Mouse (Mus musculus): Measurements from ENCODE around the gene Perm1. TPM values are rescaled to one million over a fixed set of nuclear protein-coding genes. Genes with fewer than 3 reads are reported as not detected.

Gene Perm1
- polyA plus RNA-seq, 1 experiment from 2014 or later = 1.3 TPM

DNA sequence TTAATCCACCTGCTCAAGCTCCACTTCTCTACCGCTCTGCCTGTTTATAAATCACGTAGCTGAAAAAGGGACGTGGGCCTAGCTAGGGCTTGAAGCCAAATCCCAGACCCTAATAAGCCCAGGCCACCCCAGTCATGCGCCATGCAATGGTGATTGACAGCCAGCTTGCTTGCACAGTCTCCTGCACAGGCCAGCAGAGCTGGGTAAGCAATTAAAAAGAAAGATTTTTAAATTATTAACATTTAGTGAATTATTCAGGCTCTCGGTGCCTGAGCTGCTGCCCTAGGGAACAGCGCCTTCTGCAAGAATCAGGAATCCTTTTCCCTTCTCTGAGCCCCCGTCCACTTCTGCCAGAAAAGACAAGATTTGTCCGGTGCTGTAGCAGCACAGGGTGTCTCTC is 35.4 kb downstream of the Perm1 start:
- no peak for ATAC-seq (ENCODE audit: insufficient number of reproducible peaks, low FRiP score)
- no peak overlapping the region for H3K9ac ChIP-seq
- WGBS = 77% methylated on average over 8 of the region's 8 CpGs
- H3K4me1 ChIP-seq (replicated peaks) = peaks cover 35% of the 10 kb centered on the region
- peaks cover 37% of the 10 kb centered on the region for H3K36me3 ChIP-seq
- no peaks in the 10 kb centered on the region for H3K9me3 ChIP-seq (replicated peaks)
- H3K4me3 ChIP-seq = no peak overlapping the region
- H3K27me3 ChIP-seq (replicated peaks) = peaks cover 47% of the 10 kb centered on the region
- no peak overlapping the region for H3K4me2 ChIP-seq
- H3K27ac ChIP-seq (ENCODE audit: poor library complexity, severe bottlenecking) = no peak overlapping the region

GRCm38 (mm10) chr4:156252140-156252539 is 36.5 kb downstream of the Perm1 start:
- Histone ChIP-seq H3K27ac (ENCODE audit: poor library complexity, severe bottlenecking) (0 out of 2 replicates have a peak overlapping the region, but pooled peaks have one; percentile 6), H3K4me1 (replicated peaks) (peaks cover 35% of the 10 kb centered on the region), H3K9ac (no peak overlapping the region), H3K4me3 (no peak overlapping the region), H3K9me3 (replicated peaks) (no peaks in the 10 kb centered on the region), H3K27me3 (replicated peaks) (peaks cover 47% of the 10 kb centered on the region), H3K36me3 (peaks cover 27% of the 10 kb centered on the region), H3K4me2 (peak overlapping the region; percentile 27; the same call in 1 of the 2 replicates)
- WGBS = 25% methylated on average over 7 of the region's 7 CpGs
- ATAC-seq (ENCODE audit: insufficient number of reproducible peaks, low FRiP score) = peak; percentile 61; the same call in 1 of the 2 replicates

- Histone ChIP-seq H3K4me2 (peak overlapping the region; percentile 27), H3K27ac (ENCODE audit: poor library complexity, severe bottlenecking) (peak overlapping the region; percentile 6; the same call in 1 of the 2 replicates)
These were observed 37.0 kb downstream of the Perm1 start for GRCm38 (mm10) chr4:156252619-156253018.

GRCm38 (mm10) chr4:156253043-156253442 is 37.4 kb downstream of the Perm1 start:
- 44% methylated on average over 7 of the region's 7 CpGs for WGBS
- Histone ChIP-seq H3K4me1 (replicated peaks) (peaks cover 35% of the 10 kb centered on the region), H3K4me3 (no peak overlapping the region), H3K27me3 (replicated peaks) (peaks cover 47% of the 10 kb centered on the region), H3K27ac (ENCODE audit: poor library complexity, severe bottlenecking) (peak overlapping the region; percentile 6; the same call in 1 of the 2 replicates), H3K4me2 (0 out of 2 replicates have a peak overlapping the region, but pooled peaks have one; percentile 27), H3K9ac (no peak overlapping the region), H3K36me3 (peaks cover 18% of the 10 kb centered on the region), H3K9me3 (replicated peaks) (no peaks in the 10 kb centered on the region)
- ATAC-seq (ENCODE audit: insufficient number of reproducible peaks, low FRiP score) = peak; percentile 82

More at GRCm38 (mm10) chr4:156252619-156253018, 37.0 kb downstream of the Perm1 start:
- Histone ChIP-seq H3K9me3 (replicated peaks) (no peaks in the 10 kb centered on the region), H3K4me3 (no peak overlapping the region), H3K27me3 (replicated peaks) (peaks cover 47% of the 10 kb centered on the region), H3K36me3 (peaks cover 22% of the 10 kb centered on the region), H3K4me1 (replicated peaks) (peaks cover 35% of the 10 kb centered on the region), H3K9ac (no peak overlapping the region)
- 42% methylated on average over 3 of the region's 3 CpGs for WGBS
- ATAC-seq (ENCODE audit: insufficient number of reproducible peaks, low FRiP score) = no peak

DNA sequence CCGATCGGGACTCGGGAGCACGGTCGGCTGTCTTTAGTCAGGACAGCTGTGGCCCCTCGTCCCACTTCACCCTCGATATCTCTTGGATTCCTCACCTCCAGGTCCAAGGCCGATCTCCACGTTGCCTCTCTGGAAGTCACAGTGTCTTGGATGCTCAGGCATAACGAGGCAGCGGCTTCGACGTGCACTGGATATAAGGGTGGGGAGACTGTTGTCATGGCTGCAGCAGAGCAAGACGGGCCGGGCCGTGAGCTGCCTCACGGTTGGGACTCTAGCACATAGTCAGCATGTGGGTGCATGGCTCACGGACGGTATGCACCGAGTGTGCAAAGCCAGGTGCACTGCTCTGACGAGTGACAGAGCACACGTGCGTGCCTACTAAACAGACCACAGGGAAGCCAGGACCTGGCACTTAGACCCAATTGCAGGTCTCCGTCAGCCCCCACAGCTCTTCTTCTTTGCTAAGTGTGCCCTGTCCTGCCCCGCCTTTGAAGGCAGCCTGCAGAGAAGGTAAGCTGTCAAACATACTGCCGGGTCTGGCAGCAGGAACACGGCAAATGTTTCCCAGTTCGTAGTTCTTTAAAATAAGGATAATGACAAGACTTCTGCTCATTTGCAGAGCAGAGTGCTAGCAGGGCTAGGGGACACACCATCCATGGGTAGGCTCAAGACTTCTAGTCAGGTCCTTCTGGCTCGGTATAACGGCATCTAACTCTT is 38.9 kb downstream of the Perm1 start:
- Histone ChIP-seq H3K4me3 (peak overlapping the region; percentile 41), H3K27me3 (replicated peaks) (peaks cover 47% of the 10 kb centered on the region), H3K4me2 (peak overlapping the region; percentile 70), H3K36me3 (peaks cover 4% of the 10 kb centered on the region; the same call in 1 of the 2 replicates), H3K27ac (ENCODE audit: poor library complexity, severe bottlenecking) (peak overlapping the region; percentile 20; the same call in 1 of the 2 replicates), H3K9me3 (replicated peaks) (no peaks in the 10 kb centered on the region), H3K9ac (peak overlapping the region; percentile 72), H3K4me1 (replicated peaks) (peaks cover 26% of the 10 kb centered on the region)
- 2% methylated on average over 30 of the region's 30 CpGs for WGBS
- peak; percentile 74 for ATAC-seq (ENCODE audit: insufficient number of reproducible peaks, low FRiP score)

DNA sequence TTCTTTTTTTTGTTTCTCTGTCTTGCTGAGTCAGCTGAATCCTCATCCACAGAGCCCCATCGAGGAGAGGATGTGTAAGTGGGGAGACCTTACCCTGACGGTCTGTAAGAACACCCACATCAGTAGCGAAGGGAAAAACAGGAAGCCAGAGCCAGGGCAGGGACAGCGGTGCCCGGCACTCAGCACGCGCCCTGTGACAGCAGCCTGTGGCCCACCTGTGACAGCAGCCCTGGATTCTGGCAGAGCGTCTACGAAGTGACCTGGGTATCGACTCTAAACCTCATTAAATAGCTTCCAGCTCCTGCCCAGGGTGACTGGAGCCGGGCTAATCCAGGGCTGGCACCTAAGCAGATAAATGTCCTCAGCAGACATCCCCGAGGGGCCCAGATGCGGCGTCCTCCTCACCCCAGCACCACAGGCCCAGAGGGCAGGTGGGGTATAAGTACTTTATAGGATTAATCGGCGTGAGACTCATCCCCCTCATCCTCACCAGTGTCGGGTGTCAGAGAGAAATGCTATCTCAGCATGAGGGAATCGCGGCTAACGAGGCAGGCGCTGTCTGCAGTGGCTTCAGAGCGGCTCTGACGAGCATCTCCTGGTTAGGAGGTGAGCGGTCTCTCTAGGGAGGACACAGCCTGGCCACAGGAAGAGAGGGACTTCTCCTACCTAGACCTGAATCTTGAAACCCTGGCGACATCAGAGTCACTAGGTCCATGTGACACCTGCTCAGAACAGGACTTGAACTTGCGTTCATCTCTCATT is 39.6 kb downstream of the Perm1 start, which contains the start of gene Samd11:
Gene Samd11, minus strand, starts transcription at position 580 of the 762 bp plus-strand sequence.
- no peaks in the 10 kb centered on the region for H3K9me3 ChIP-seq (replicated peaks)
- H3K27ac ChIP-seq (ENCODE audit: poor library complexity, severe bottlenecking) = 0 out of 2 replicates have a peak within 1 kb of the TSS, but pooled peaks have one; percentile 20
- H3K4me2 ChIP-seq = peak within 1 kb of the TSS; percentile 70
- peaks cover 46% of the 10 kb centered on the region for H3K27me3 ChIP-seq (replicated peaks)
- peak; percentile 71 for ATAC-seq (ENCODE audit: insufficient number of reproducible peaks, low FRiP score)
- 3% methylated on average over 26 of the region's 26 CpGs for WGBS
- H3K9ac ChIP-seq = peak within 1 kb of the TSS; percentile 72
- H3K4me1 ChIP-seq (replicated peaks) = peaks cover 19% of the 10 kb centered on the region
- no peaks in the 10 kb centered on the region for H3K36me3 ChIP-seq
- H3K4me3 ChIP-seq = peak within 1 kb of the TSS; percentile 41

Small RNA genes lying within 50 kb of the gene (microRNA-seq; reads per million reads assigned to microRNA genes)
- gene Mir7658 = 3.1 reads per million, percentile 8 among the genes with 10 or more reads in this experiment

Other genes with a start within 250 kb of the Perm1 start
- gene B3galt6, start 223.2 kb upstream of the Perm1 start, polyA plus RNA-seq (2016; fragmentation: Nextera tagmentation; extraction: Ambion mirVana) = 10.3 and 11.0 TPM in 2 replicates
- 138 and 140 TPM in 2 replicates for gene Sdf4, start 223.0 kb upstream of the Perm1 start, polyA plus RNA-seq (2016; fragmentation: Nextera tagmentation; extraction: Ambion mirVana)
- gene Tnfrsf4, start 202.0 kb upstream of the Perm1 start, polyA plus RNA-seq (2016; fragmentation: Nextera tagmentation; extraction: Ambion mirVana) = 0.37 TPM in 1 of 2 replicates, not detected in the other
- gene Tnfrsf18, start 189.7 kb upstream of the Perm1 start, polyA plus RNA-seq (2016; fragmentation: Nextera tagmentation; extraction: Ambion mirVana) = 1.9 and 2.1 TPM in 2 replicates
- 0.14 and 0.24 TPM in 2 replicates for gene Ttll10, start 156.5 kb upstream of the Perm1 start, polyA plus RNA-seq (2016; fragmentation: Nextera tagmentation; extraction: Ambion mirVana)
- gene 9430015G10Rik, start 105.9 kb upstream of the Perm1 start, polyA plus RNA-seq (2016; fragmentation: Nextera tagmentation; extraction: Ambion mirVana) = 22.1 and 23.7 TPM in 2 replicates
- gene Rnf223, start 85.4 kb upstream of the Perm1 start, polyA plus RNA-seq (2016; fragmentation: Nextera tagmentation; extraction: Ambion mirVana) = 0.28 and 0.33 TPM in 2 replicates
- 69.5 and 81.5 TPM in 2 replicates for gene Agrn, start 18.4 kb upstream of the Perm1 start, polyA plus RNA-seq (2016; fragmentation: Nextera tagmentation; extraction: Ambion mirVana)
- gene Isg15, start 15.1 kb upstream of the Perm1 start, polyA plus RNA-seq (2016; fragmentation: Nextera tagmentation; extraction: Ambion mirVana) = 1.8 and 2.8 TPM in 2 replicates
- 3.4 and 4.3 TPM in 2 replicates for gene AW011738, start 12.6 kb upstream of the Perm1 start, polyA plus RNA-seq (2016; fragmentation: Nextera tagmentation; extraction: Ambion mirVana)
- gene Plekhn1, start 19.0 kb downstream of the Perm1 start, polyA plus RNA-seq (2016; fragmentation: Nextera tagmentation; extraction: Ambion mirVana) = 18.0 and 18.2 TPM in 2 replicates
- 49.3 and 54.7 TPM in 2 replicates for gene Noc2l, start 20.1 kb downstream of the Perm1 start, polyA plus RNA-seq (2016; fragmentation: Nextera tagmentation; extraction: Ambion mirVana)
- gene Samd11, start 39.8 kb downstream of the Perm1 start, polyA plus RNA-seq (2016; fragmentation: Nextera tagmentation; extraction: Ambion mirVana) = 3.1 and 3.2 TPM in 2 replicates
- gene Vmn2r-ps159, start 115.2 kb downstream of the Perm1 start, polyA plus RNA-seq (2016; fragmentation: Nextera tagmentation; extraction: Ambion mirVana) = not detected in 2 replicates